Mouse (Mus musculus) retina, postnatal 1 day (tissue): ENCODE measurements around the gene Lpp.

Source experiments
- DNase-seq: peaks from one replicate; pipeline ENCODE4 v3.0.0-alpha.2; 2012

The Lpp gene

DNA sequence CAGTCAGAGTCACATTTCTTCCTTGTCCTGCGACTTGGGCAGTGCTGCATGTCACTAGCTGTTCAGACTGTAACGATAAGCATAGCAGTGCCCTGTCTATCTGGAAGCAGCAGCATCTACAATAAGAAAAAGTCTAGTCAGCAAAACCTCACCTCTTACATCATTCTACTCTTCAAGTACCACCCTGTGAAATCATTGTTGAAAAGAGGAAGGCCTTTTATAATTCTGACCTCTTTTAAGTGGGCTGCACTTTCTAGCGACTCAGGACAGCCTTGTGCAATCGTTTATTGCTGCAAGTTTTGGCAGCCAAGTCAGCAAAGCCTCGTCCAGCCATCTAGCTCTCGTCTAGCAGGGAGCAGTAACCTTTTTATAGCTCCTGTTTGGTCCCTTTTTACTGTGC, 498.1 kb downstream of the Lpp start:
- DNase-seq = no peak

DNA sequence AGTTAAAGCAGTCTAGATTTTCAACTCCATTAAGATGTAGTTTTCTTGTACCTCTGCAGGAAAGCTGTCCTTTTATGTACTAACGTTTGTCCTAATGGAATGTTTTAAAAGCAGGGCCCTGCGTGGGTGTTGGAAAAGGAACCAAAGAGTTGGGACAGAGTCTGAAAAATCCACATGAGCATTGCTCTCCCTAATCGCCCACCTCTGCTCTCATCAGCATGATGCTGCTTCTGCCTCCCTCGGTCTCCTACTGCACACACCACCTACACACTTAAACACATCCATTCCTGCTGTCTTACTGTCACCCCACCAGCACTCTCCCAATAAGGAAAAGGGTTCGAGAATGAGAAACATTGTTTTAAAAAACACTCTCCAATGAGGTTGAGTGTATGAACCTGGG, 501.9 kb downstream of the Lpp start:
- DNase-seq = no peak

DNA sequence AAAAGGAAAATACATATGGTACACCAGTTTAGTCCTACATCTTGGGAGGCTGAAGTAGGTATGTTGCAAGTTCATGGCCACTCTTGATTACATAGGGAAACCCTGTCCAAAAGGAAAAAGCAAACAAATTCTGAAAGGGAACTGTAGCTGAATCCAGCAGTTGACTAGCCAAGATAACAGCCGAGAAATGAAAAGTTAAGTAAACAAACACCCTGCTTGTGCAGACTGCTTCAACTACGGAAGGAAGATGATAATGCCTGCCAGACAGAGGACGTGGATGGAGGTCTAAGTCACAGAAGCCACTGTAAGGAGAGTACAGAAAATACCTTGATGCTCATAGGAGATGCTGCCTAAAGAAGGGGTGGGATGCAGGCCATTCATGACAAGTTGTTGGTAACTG, 504.3 kb downstream of the Lpp start:
- no peak for DNase-seq

DNA sequence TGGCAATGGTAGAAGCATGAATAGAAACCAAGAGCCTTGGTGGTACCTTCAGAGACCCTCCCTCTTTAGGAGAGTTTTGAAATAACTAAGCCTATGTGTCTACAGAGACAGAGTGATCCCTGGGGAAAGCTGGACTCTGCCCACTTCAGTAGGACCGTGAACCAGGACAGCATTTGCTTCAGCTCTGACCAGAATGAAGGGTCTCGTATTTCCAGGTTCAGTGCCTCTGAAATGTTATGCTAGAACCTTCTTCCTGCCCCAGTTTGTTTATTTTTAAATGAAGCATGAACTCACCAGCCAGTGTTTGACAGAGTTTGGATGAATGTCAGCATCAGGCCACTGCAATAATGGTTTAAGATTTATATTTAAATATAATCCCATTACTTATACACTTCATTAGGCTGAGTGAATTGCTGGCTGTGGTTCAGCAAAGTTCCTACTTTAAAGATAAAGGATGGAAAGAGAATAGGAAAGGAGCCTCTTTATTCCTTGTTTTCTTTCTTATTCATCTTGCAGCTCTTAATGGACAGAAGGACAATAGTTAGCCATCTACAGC, 507.0 kb downstream of the Lpp start:
- no peak for DNase-seq

DNA sequence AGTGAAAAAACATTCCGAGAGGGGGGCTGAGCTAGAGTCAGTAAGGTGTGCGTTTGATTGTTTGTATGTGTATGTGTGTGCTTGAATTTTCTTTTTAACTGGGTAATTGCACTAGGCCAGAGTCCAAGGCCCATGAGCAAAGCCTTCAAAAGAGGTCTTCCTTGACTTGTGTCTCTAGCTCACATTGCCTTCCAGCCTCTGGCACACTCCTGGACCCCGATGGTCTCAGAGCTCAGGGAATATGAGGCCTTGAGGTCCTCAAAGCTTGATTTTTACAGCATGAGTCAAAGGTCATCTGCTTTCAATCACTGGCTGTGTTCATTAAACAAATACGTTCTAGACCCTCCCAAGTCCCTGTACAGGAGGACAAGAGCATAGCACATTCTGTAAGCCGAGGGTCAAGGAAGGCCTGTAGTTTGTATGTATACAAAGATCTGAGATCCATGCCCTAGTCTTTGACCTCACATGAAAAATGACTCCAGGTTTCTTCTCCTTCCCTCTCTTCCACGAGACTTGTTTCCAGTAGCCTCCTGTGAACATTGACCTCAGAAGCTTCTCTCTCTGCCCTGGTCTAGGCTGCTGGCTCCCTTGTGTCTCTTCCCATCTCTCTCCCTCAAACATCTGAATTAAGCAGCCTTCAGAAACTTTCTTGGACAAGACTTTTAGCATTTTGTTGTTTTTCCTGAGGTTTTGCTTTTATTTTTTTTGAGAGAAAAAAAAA, 508.0 kb downstream of the Lpp start:
- no peak for DNase-seq

DNA sequence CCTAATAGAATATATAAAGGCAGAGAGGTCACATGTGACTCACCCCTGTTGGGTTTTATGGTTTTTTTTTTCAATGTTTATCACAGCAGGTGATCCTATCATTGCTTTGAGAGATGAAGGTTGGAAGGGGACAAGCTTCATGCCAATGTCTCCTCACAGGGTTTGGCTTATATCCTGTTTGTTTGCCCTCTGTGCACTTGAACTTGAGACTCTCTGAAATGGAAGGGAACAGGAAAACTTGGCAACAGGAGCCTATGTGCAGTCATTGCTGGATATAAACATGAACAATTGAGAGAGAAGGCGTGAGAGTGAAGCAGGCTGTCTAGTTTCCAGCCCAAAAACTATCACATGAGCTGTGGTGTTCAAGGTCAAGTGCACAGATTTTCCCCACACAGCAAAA, 508.8 kb downstream of the Lpp start:
- DNase-seq = no peak

DNA sequence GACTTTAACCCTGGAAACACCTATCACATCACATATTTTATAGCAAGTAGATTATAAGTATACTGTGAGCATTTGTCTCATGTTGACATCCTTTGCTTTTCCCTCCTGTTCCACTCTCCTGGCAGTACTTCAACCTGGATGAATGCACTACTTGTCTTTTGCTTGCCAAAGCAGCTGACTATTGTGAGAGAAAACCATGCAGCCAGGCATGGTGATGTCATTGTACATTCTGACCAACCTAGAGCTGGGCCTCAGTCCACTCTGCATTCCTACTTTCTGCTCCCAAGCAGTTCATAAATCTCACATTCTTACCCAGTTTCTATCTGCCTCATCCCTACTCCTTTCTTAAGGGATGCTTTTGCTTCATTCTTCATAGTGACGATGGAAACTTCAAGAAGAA, 515.6 kb downstream of the Lpp start:
- DNase-seq = no peak

DNA sequence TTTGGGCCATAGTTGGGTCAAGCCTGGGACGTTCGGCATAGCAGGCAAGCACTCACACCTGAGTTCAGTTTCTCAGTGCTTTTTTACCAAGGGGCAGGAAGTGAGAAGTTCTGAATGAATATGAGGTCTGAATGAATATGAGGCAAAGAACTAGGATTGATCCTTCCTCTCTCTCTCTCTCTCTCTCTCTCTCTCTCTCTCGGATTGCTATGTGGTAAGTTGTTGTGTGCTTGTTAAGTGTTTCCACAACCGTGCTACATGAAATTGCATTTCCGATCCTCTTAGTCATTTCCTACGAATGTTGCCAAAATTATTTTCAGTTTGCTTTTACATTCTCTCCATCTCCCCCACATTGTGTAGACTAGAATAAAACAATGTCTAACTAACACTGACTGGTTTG, 517.0 kb downstream of the Lpp start:
- no peak for DNase-seq

DNA sequence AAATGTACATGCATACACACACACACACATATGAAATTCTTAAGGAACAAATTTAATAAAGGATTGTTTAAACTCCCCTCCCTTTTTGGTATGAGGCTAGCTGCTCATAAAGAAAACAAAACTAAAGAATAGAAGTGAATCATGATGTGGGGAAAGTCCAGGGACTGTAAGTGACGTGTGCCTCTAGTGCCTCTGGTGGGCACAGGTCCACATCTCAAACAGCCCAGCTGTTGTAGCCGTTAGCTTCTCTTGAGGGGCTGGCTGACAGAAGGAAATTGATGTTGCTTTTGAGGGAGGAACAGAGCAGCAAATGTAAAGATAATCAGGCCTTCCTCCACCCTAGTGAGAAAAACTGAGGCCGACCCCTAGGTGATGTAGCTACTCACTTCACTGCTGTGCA, 517.5 kb downstream of the Lpp start:
- peak; percentile 32 for DNase-seq

DNA sequence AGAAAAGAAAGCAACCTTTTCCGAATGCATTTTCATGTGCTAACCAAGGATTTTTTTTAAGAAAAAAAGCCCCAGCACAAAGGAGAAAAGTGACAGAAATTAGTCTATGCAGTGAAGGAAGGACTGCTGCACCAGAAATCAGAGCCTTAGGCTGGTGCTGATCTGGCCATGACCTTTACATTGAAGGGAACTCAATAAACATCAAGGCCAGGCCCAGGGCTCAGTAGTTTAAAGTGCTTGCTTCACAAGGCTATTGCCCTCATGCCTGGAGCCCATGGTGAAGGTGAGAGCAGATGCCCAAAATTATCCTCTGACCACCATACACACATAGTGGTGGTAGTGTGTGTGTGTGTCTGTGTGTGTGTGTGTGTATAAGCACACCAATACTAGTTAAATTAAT, 519.1 kb downstream of the Lpp start:
- DNase-seq = no peak

DNA sequence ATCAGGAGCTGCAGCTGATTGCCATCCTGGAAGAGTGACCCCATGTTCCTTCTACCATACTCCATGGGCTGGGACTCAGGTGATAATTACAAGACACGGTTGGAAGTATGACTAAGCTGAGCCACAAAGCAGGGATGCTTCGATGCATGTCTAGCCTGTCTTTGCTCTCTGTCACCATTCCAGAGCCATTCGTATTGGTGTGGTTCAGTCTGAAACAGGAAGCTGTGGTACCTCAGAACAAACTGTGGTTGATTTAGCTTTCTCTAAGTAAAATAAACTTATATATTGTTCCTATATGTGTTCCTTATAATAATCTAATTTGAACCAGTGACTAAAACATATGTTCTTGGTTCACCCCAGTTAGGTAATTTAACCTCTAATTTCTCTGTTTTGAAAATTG, 519.7 kb downstream of the Lpp start:
- no peak for DNase-seq

DNA sequence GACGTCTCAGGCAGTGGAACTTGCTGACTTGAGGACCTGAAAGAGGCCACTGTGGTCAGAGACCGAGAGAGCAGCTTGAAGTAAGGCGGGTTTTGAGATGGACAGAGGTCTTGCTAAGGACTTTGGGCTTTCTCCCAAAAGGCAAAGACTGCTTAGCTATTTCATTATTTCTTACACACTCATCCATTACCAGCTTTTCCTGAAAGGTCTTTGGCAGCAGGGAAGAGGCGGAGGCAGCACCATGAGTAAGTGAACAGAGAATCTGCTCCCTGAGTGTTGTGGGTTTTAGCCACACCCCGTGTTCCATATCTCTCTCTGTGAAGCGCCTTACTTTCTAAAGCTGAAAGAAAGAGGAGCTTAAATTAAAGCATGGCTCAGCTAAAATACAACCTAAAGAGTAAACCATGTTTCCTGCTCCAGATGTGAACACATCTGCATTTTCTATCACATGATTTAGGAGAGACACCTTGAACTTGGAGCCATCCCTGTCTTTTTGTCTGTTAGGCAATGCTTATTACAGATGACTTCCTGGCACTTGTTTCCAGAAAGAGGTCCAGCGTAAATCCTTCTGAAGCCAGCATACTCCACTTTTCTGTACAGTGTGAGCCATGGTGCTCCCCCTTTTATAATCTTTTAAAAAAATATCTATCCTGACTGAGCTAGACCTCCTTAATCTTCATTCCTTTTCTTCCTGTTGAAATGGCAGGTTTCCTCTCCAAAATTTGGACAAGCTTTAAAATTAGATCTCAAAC, 520.5 kb downstream of the Lpp start:
- DNase-seq = no peak

DNA sequence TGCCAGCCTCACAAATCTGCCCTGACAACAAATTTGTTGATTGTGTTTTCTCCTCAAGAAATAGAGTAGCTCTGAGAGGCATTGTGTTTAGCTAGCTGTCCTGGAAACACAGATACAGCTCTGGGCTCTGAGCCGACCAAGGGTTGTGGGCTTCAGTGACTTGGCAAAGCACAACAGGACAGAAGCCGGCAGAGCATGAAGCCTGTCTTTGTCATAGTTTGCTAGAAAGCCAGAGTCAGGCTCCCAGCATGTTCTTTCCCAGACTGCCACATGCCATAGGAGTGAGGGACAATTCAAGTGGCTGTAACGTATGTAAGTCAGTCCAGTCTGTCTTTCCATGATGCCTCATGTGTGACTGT, 521.1 kb downstream of the Lpp start:
- peak; percentile 42 for DNase-seq

DNA sequence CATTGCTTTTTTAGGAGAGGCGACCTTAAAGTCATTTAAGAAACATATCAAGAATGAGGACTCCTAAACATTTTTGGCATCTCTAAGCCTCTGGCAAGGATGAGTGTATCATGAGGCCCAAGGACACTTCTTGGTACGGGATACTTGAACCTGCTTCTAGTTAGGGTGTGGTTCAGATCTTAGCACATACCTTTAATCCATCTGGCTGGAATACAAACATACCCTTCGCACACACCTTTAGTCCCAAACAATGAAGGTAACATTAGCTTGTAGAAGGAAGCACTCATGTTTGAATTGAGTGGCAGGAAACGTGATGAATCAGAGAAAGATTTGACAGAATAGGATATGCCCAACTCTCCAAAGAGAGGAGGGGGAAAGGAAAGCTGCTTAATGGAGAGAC, 522.2 kb downstream of the Lpp start:
- DNase-seq = no peak

DNA sequence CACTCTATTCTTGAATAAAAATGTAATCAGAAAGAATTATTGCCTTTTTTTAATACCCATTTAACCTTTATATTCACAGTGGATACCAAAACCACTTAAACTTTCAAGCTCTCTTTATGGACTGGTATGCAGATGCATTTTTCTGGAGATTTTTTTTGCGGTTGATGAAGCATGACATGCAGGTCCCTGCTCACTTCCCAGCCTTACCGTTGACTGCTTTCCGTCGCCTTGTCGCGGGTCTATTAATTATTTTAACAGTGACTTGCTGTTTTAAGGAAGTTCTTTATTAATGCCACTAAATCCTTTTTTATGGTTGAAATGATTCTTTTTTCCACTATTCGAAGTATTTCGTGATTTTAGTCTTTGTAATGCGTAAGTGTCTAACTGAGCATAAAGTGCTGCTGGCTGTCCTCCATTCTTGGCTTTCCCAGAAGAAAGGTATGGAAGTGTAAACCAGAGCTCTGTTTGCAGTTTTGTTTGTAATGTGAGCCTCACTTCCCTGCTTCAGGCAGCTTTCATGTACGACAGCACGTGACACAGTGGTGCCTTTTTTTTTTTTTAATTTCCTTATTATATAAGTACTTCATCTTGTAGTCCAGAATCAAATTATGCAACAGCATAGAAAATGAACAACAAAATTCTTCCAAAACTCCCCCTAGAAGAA, 526.2 kb downstream of the Lpp start:
- no peak for DNase-seq

DNA sequence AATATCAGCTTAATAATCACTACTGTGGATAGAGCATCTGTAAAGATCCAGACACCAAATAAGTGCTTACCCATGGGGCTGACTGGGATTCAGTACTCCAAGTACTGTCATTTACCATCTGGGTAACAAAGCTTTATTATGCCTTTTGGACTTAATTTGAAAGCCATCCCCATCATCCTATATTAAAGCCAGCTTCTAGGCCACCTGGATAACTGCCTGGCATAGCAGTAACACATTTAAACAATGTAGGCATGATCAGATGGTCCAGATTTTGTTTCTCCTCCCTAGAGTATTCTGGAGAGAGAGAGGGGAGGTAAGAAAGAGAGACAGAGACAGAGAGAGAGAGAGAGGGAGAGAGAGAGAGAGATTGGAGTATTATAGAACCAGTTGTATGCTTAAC, 536.8 kb downstream of the Lpp start:
- no peak for DNase-seq

DNA sequence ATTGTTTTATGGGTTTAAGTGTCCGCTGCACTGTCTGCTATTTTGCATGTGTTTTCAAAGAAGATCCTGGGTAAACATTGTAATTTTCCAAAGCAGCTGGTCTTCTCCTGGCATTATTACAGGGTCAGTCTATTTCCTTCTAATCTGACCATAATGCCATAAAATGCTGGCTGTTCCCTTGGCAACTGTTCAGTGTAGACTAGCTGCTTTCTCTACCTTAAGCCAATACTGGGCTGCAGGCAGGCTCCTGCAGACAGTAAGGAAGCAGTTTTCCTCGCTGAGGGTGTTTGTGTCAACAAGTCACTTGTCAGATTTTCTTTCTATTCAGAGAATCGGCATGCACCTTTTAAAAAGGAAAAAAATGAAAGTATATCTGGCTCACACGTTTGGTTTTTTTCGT, 537.3 kb downstream of the Lpp start:
- no peak for DNase-seq

DNA sequence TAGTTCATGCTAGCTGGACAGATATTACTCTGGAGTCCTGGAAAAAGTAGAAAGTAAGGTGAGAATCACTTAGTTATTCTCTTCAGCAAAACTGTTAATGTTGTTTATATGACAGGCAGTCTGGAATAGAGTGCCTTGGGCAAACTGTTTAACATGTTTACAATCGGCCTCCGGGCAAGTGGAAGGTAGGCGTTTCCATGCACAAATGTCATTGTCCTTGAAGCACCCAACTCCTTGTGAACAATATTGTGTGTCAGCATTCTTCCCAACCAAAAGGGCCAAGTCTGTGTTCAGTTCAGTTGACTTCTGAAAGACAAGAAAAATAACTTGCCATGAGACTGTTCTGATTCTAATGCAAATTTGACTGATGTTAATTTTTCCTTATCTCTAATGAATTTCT, 539.5 kb downstream of the Lpp start:
- DNase-seq = no peak

DNA sequence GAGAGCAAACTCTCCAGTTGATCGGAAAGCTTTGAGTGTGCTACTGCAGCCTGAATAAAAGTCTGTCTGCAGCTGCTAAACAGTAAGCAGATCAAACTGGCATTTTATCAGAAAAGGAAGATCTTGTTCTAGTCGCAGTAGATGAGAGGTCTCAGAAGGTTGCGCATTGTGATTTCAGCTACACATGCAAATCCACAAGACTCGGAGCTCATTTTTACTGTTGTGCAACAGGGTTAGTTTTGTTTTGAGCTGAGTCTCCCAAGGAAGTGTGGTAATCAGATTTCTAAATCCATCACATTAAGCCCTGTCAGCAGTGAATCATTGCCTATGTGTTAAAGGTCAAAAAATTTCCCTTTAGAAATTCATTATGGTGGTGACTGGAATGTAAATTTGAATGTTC, 540.4 kb downstream of the Lpp start:
- DNase-seq = no peak

DNA sequence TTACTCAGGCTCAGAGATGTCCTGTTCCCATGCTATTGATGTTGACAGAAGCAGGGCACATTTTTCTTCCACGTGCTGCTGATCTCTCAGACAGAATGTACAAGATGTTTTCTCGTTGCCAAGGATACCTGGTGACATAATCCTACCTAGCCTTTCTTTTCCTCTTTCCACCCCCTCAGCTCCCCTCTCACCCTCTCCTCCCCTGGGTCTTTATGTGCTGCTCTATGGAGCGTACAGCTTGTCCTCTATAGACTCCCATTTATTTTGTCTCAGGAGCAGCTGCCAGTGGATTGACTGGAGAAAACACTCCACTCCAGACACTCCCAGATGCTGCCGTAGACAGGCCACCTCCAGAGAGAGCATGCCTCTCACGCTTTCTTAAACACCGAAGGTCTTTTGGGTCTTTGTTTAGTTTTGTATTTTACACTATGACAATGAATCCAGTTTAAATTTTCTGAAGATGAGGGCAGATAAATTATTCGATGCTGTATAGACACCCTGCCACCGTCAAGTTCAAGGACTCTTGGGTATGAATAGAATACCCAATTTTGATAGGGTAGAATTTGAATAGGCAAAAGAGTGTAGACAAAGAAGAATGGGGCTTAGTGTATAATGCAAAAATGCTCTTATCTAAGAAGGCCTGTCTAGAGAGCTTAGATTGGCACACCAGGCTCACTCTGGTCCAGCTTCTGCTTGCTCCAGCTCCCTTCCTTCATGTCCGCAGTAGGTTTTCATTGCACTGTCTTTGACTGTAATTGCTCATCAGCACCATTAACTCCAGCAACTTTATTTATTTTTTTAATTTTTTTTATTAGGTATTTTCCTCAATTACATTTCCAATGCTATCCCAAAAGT, 548.2 kb downstream of the Lpp start:
- peak; percentile 62 for DNase-seq

DNA sequence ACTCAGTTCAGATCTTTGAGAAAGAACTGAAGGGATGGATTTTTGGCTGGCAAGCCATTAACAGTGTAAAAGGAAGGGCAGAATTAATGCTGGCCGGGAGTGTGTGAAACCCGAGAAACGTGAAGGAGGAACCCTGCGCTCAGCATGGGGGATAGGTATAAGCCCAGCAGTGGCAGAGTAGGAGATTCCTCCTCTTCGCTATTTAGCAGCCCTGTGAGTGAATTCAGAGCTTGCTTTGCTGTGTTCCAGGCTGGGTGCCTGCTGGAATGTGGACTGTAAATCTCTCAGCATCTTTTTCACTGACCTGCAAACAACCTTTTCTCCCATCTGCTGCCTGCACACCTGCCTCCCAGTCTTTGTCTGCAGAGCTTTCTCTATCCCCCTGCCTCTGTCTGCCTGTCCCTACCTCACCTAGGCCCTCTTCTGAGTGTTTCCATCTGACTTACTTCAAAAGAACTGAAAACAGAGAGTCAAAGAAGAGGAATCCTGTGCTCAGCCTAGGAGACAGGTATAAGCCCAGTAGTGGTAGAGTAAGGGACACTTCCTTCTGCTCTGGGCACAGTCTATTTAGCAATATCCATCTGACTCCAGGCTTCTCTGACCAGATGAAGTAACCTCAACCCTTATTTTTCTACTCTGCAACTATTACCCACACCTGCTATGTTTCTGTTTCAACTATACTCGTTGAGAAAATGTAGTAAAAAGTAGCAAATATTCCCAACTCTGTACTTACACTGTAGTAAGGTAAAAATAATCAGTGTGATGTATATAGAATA, 550.4 kb downstream of the Lpp start:
- no peak for DNase-seq

DNA sequence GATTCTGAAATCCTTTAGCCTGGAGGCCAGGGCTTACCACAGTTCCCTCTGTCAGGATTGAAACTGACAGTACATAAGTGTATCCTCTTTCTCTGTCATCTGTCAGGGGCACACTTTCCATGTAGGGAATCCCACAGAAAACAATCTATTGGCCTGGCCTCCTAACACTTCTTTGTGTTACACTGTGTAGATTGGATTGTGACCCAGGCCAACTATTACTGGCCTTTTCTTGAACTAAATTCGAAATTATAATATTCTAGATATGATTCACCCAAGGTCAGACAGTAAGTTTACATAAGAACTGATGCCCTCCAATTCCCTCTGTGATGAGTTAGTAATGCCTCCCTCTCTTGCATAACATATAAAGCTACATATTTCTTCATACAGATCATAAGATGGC, 553.0 kb downstream of the Lpp start:
- no peak for DNase-seq
